In genomic region chr4:118997127-118997542, GRCm38 (mm10) we compare ENCODE assay signal across 39 mouse cellular contexts. TPM values are rescaled to one million over a fixed set of nuclear protein-coding genes. Genes with fewer than 3 reads are reported as not detected.
"Had no signal": no experiment of that assay in that cellular context is flagged by ENCODE, and none has a peak within 500 bp of the region (broad histone marks: within the 10 kb centered on the region; RNA-seq: fewer than 3 reads in every experiment).

No protein-coding gene starts in this region.

- DNase-seq: gastrocnemius, adult 2 months; gastrocnemius, postnatal 10 days; gastrocnemius, postnatal 25 days; heart, adult 18-20 months; heart, postnatal 14 days; heart, postnatal 36 days; kidney, adult 18-20 months; kidney, adult 8-10 months; kidney, postnatal 10 days; kidney, postnatal 25 days; kidney, postnatal 4 days; liver; liver, embryonic 13.5 days had no signal

- H3K27ac ChIP-seq: gastrocnemius, adult 2 months; heart, embryonic 10.5 days; hindbrain, embryonic 10.5 days; hindbrain, embryonic 12.5 days; hindbrain, embryonic 14.5 days; intestine, embryonic 15.5 days; layer of hippocampus, adult 2 months; left cerebral cortex, adult 2 months; limb, embryonic 10.5 days; limb, embryonic 12.5 days; liver, embryonic 13.5 days had no signal

- H3K9me3 ChIP-seq: intestine, embryonic 15.5 days had no signal

- H3K27me3 ChIP-seq: heart, embryonic 12.5 days; hindbrain, embryonic 12.5 days; intestine, embryonic 15.5 days had no signal

- H3K4me1 ChIP-seq: hindbrain, embryonic 10.5 days; hindbrain, embryonic 12.5 days; intestine, embryonic 15.5 days; limb, embryonic 10.5 days had no signal

- ATAC-seq: hindbrain, embryonic 16.5 days; inflammation-experienced regulatory T-cells, adult 6 months; intestine, embryonic 15.5 days; intestine, postnatal 0 days had no signal

- H3K9ac ChIP-seq: heart, embryonic 12.5 days; hindbrain, embryonic 12.5 days; hindbrain, embryonic 14.5 days; intestine, embryonic 15.5 days; limb, embryonic 12.5 days; liver, embryonic 13.5 days had no signal

- H3K36me3 ChIP-seq: heart, embryonic 10.5 days; heart, embryonic 12.5 days; hindbrain, embryonic 10.5 days; hindbrain, embryonic 12.5 days; intestine, embryonic 15.5 days; limb, embryonic 10.5 days; limb, embryonic 12.5 days; liver, embryonic 13.5 days had no signal

- H3K4me3 ChIP-seq: gastrocnemius, adult 2 months; heart, embryonic 10.5 days; heart, embryonic 12.5 days; hindbrain, embryonic 10.5 days; hindbrain, embryonic 12.5 days; intestine, embryonic 15.5 days; layer of hippocampus, adult 2 months; left cerebral cortex, adult 2 months; limb, embryonic 10.5 days; limb, embryonic 12.5 days; liver, embryonic 13.5 days had no signal

- H3K4me2 ChIP-seq: heart, embryonic 12.5 days; hindbrain, embryonic 12.5 days; hindbrain, embryonic 14.5 days; intestine, embryonic 15.5 days; limb, embryonic 12.5 days; liver, embryonic 11.5 days; liver, embryonic 13.5 days had no signal

RNA-seq across cellular contexts. Expression of gene Lao1, which starts 35.8 kb away (rescaled TPM):
- total RNA-seq: gastrocnemius, postnatal 4 days; granulocyte monocyte progenitor cell, adult 5-6 weeks had no signal
- polyA plus RNA-seq: heart, embryonic 10.5 days; heart, embryonic 12.5 days; heart, embryonic 14.5 days; heart, embryonic 16.5 days; hindbrain, embryonic 10.5 days; hindbrain, embryonic 12.5 days; hindbrain, embryonic 14.5 days; inflammation-experienced regulatory T-cells, adult 6 months; intestine, embryonic 15.5 days; kidney, embryonic 14.5 days; kidney, embryonic 16.5 days; limb, embryonic 10.5 days; limb, embryonic 12.5 days; limb, embryonic 14.5 days; liver, embryonic 11.5 days; liver, embryonic 13.5 days had no signal

RNA-seq across cellular contexts. Expression of gene Olfr1328, which starts 58.7 kb away (rescaled TPM):
- total RNA-seq: gastrocnemius, adult 2 months; gastrocnemius, postnatal 10 days; gastrocnemius, postnatal 25 days; gastrocnemius, postnatal 4 days; granulocyte monocyte progenitor cell, adult 5-6 weeks; heart, adult 18-20 months; heart, adult 8-10 months; heart, postnatal 14 days; heart, postnatal 36 days; layer of hippocampus, adult 2 months; layer of hippocampus, postnatal 10 days; layer of hippocampus, postnatal 25 days; left cerebral cortex, adult 2 months; left cerebral cortex, postnatal 14 days; left cerebral cortex, postnatal 36 days had no signal
- polyA plus RNA-seq: heart, embryonic 12.5 days; heart, embryonic 14.5 days; heart, embryonic 16.5 days; hindbrain, embryonic 10.5 days; hindbrain, embryonic 12.5 days; hindbrain, embryonic 14.5 days; hindbrain, embryonic 16.5 days; inflammation-experienced regulatory T-cells, adult 6 months; intestine, embryonic 15.5 days; intestine, postnatal 0 days; kidney, embryonic 14.5 days; kidney, embryonic 16.5 days; limb, embryonic 10.5 days; limb, embryonic 12.5 days; limb, embryonic 14.5 days; liver, embryonic 11.5 days; liver, embryonic 13.5 days had no signal
